Mouse (Mus musculus) embryonic facial prominence, embryonic 13.5 days (tissue): ENCODE data around the gene Lyl1. TPM values are rescaled to one million over a fixed set of nuclear protein-coding genes. Genes with fewer than 3 reads are reported as not detected.

Source experiments
- ATAC-seq: fragments of 200-750 bp; cut with Nextera tagmentation; 2 replicates; pipeline ENCODE4 v1.8.0; 2017; ENCODE audit warnings: low read depth; ENCODE audit not compliant: insufficient number of reproducible peaks, insufficient read depth, low FRiP score, low TSS enrichment
- H3K27ac ChIP-seq: fragments of 300-500 bp; sonication (generic); 2 replicates; pipeline ENCODE4 v1.5.1; 2015; ENCODE audit warnings: moderate library complexity, mild to moderate bottlenecking, inconsistent platforms
- H3K27me3 ChIP-seq: fragments of 300-500 bp; sonication (generic); 2 replicates; pipeline ENCODE4 v1.6.1; 2015; ENCODE audit warnings: mild to moderate bottlenecking, inconsistent platforms
- H3K36me3 ChIP-seq: fragments of 300-500 bp; sonication (generic); 2 replicates; pipeline ENCODE4 v1.6.1; 2015; ENCODE audit warnings: mild to moderate bottlenecking, inconsistent platforms
- H3K4me1 ChIP-seq: fragments of 300-500 bp; sonication (generic); 2 replicates; pipeline ENCODE4 v1.6.1; 2015; ENCODE audit warnings: inconsistent platforms
- H3K4me2 ChIP-seq: fragments of 300-500 bp; sonication (generic); 2 replicates; pipeline ENCODE4 v1.6.1; 2015; ENCODE audit warnings: moderate library complexity, mild to moderate bottlenecking, inconsistent platforms
- H3K4me3 ChIP-seq: fragments of 300-500 bp; sonication (generic); 2 replicates; pipeline ENCODE4 v1.5.1; 2015; ENCODE audit warnings: mild to moderate bottlenecking, inconsistent platforms
- H3K9ac ChIP-seq: fragments of 300-500 bp; sonication (generic); 2 replicates; pipeline ENCODE4 v1.6.1; 2015; ENCODE audit warnings: mild to moderate bottlenecking, inconsistent platforms
- H3K9me3 ChIP-seq: fragments of 300-500 bp; sonication (generic); 2 replicates; pipeline ENCODE4 v1.6.1; 2016; ENCODE audit warnings: inconsistent platforms
- WGBS: fragments of 180-500 bp; shearing (Covaris S2); methylation state at CpG from one replicate; pipeline ENCODE4 v1.1.7; 2015; ENCODE audit warnings: mixed read lengths; 5-methylcytosine and 5-hydroxymethylcytosine counted together
- polyA plus RNA-seq: library from polyadenylated mRNA; unstranded; fragments of >200 nt; fragmentation: Nextera tagmentation; extraction: Ambion mirVana; gene quantifications from 2 replicates; pipeline ENCODE4 v1.2.1, GENCODE M21; 2015

Gene Lyl1
- polyA plus RNA-seq, 1 experiment from 2014 or later = 4.8 TPM

- no peaks in the 10 kb centered on the region for H3K9me3 ChIP-seq
- H3K4me2 ChIP-seq = peak overlapping the region; percentile 26
- H3K36me3 ChIP-seq = peaks cover 65% of the 10 kb centered on the region
- H3K4me1 ChIP-seq = peaks cover 80% of the 10 kb centered on the region
- ATAC-seq = no peak
- peak overlapping the region; percentile 83; the same call in 1 of the 2 replicates for H3K27ac ChIP-seq
- no peak overlapping the region for H3K4me3 ChIP-seq
- 14% methylated on average over 27 of the region's 27 CpGs for WGBS
- H3K27me3 ChIP-seq = peaks cover 23% of the 10 kb centered on the region
- peak overlapping the region; percentile 57; the same call in 1 of the 2 replicates for H3K9ac ChIP-seq
Measured at GRCm38 (mm10) chr8:84715893-84716468, 14.7 kb downstream of the Lyl1 start.

- Histone ChIP-seq H3K4me1 (peaks cover 80% of the 10 kb centered on the region), H3K27me3 (peaks cover 23% of the 10 kb centered on the region), H3K36me3 (peaks cover 68% of the 10 kb centered on the region), H3K4me3 (no peak overlapping the region), H3K27ac (peak overlapping the region; percentile 83), H3K9ac (0 out of 2 replicates have a peak overlapping the region, but pooled peaks have one; percentile 3), H3K4me2 (no peak overlapping the region), H3K9me3 (no peaks in the 10 kb centered on the region)
- 69% methylated on average over 11 of the region's 11 CpGs for WGBS
- ATAC-seq = no peak
Measured at GRCm38 (mm10) chr8:84716790-84717189, 15.5 kb downstream of the Lyl1 start.

GRCm38 (mm10) chr8:84718476-84718875 is 17.2 kb downstream of the Lyl1 start:
- Histone ChIP-seq H3K27ac (no peak overlapping the region), H3K27me3 (peaks cover 23% of the 10 kb centered on the region), H3K4me1 (peaks cover 81% of the 10 kb centered on the region), H3K9ac (no peak overlapping the region; the same call in 1 of the 2 replicates), H3K4me2 (no peak overlapping the region), H3K9me3 (no peaks in the 10 kb centered on the region), H3K4me3 (no peak overlapping the region), H3K36me3 (peaks cover 69% of the 10 kb centered on the region)
- WGBS = 80% methylated on average over 5 of the region's 5 CpGs
- no peak for ATAC-seq

GRCm38 (mm10) chr8:84718959-84719690 is 17.9 kb downstream of the Lyl1 start:
- H3K4me1 ChIP-seq = peaks cover 81% of the 10 kb centered on the region
- H3K9me3 ChIP-seq = no peaks in the 10 kb centered on the region
- H3K36me3 ChIP-seq = peaks cover 69% of the 10 kb centered on the region
- H3K4me2 ChIP-seq = no peak overlapping the region
- no peak overlapping the region for H3K27ac ChIP-seq
- H3K27me3 ChIP-seq = peaks cover 23% of the 10 kb centered on the region
- ATAC-seq = no peak
- no peak overlapping the region for H3K4me3 ChIP-seq
- WGBS = 79% methylated on average over 5 of the region's 5 CpGs
- H3K9ac ChIP-seq = 0 out of 2 replicates have a peak overlapping the region, but pooled peaks have one; percentile 33

GRCm38 (mm10) chr8:84722530-84722849 is 21.2 kb downstream of the Lyl1 start:
- H3K9ac ChIP-seq = peak overlapping the region; percentile 68
- H3K4me3 ChIP-seq = peak overlapping the region; percentile 27
- H3K9me3 ChIP-seq = no peaks in the 10 kb centered on the region
- peaks cover 77% of the 10 kb centered on the region for H3K4me1 ChIP-seq
- H3K27me3 ChIP-seq = peaks cover 8% of the 10 kb centered on the region; the same call in 1 of the 2 replicates
- peak overlapping the region; percentile 99 for H3K27ac ChIP-seq
- H3K4me2 ChIP-seq = peak overlapping the region; percentile 53
- peaks cover 85% of the 10 kb centered on the region for H3K36me3 ChIP-seq
- ATAC-seq = no peak; the same call in 1 of the 2 replicates
- 23% methylated on average over 6 of the region's 6 CpGs for WGBS

GRCm38 (mm10) chr8:84722850-84723570 is 21.8 kb downstream of the Lyl1 start, which contains the start of gene G430095P16Rik:
TSS of gene G430095P16Rik (plus strand) at chr8:84723007.
- peak within 1 kb of the TSS; percentile 68 for H3K9ac ChIP-seq
- peaks cover 72% of the 10 kb centered on the region for H3K4me1 ChIP-seq
- peak within 1 kb of the TSS; percentile 99 for H3K27ac ChIP-seq
- H3K4me2 ChIP-seq = peak within 1 kb of the TSS; percentile 53
- ATAC-seq = peak; percentile 86
- peak within 1 kb of the TSS; percentile 27 for H3K4me3 ChIP-seq
- peaks cover 6% of the 10 kb centered on the region; the same call in 1 of the 2 replicates for H3K27me3 ChIP-seq
- H3K9me3 ChIP-seq = no peaks in the 10 kb centered on the region
- peaks cover 85% of the 10 kb centered on the region for H3K36me3 ChIP-seq
- WGBS = 3% methylated on average over 10 of the region's 10 CpGs

- H3K4me1 ChIP-seq = peaks cover 76% of the 10 kb centered on the region
- no peaks in the 10 kb centered on the region for H3K9me3 ChIP-seq
Measured at GRCm38 (mm10) chr8:84723571-84723900, 22.3 kb downstream of the Lyl1 start.

GRCm38 (mm10) chr8:84724683-84725082 is 23.4 kb downstream of the Lyl1 start:
- Histone ChIP-seq H3K9me3 (no peaks in the 10 kb centered on the region), H3K36me3 (peaks cover 73% of the 10 kb centered on the region), H3K9ac (peak overlapping the region; percentile 68), H3K27ac (peak overlapping the region; percentile 99), H3K4me2 (peak overlapping the region; percentile 53), H3K27me3 (peaks cover 5% of the 10 kb centered on the region; the same call in 1 of the 2 replicates), H3K4me1 (peaks cover 71% of the 10 kb centered on the region), H3K4me3 (no peak overlapping the region)
- WGBS = 32% methylated on average over 9 of the region's 9 CpGs
- ATAC-seq = no peak

More at GRCm38 (mm10) chr8:84723571-84723900, 22.3 kb downstream of the Lyl1 start:
- H3K36me3 ChIP-seq = peaks cover 81% of the 10 kb centered on the region
- H3K4me3 ChIP-seq = peak overlapping the region; percentile 27
- H3K27me3 ChIP-seq = peaks cover 5% of the 10 kb centered on the region; the same call in 1 of the 2 replicates
- ATAC-seq = no peak
- peak overlapping the region; percentile 68 for H3K9ac ChIP-seq
- 8% methylated on average over 7 of the region's 7 CpGs for WGBS
- peak overlapping the region; percentile 53 for H3K4me2 ChIP-seq
- H3K27ac ChIP-seq = peak overlapping the region; percentile 99

- no peak for ATAC-seq
- H3K9ac ChIP-seq = peak overlapping the region; percentile 58
- peak overlapping the region; percentile 53 for H3K4me2 ChIP-seq
- peaks cover 72% of the 10 kb centered on the region for H3K4me1 ChIP-seq
- peak overlapping the region; percentile 99 for H3K27ac ChIP-seq
- H3K36me3 ChIP-seq = peaks cover 66% of the 10 kb centered on the region
- 56% methylated on average over 10 of the region's 10 CpGs for WGBS
- peaks cover 1% of the 10 kb centered on the region; the same call in 1 of the 2 replicates for H3K27me3 ChIP-seq
- no peaks in the 10 kb centered on the region for H3K9me3 ChIP-seq
- no peak overlapping the region for H3K4me3 ChIP-seq
Measured at GRCm38 (mm10) chr8:84725246-84725940, 24.1 kb downstream of the Lyl1 start.

GRCm38 (mm10) chr8:84725941-84726259 is 24.6 kb downstream of the Lyl1 start:
- Histone ChIP-seq H3K9me3 (no peaks in the 10 kb centered on the region), H3K27ac (peak overlapping the region; percentile 99), H3K4me1 (peaks cover 77% of the 10 kb centered on the region), H3K27me3 (no peaks in the 10 kb centered on the region; the same call in 1 of the 2 replicates), H3K4me2 (0 out of 2 replicates have a peak overlapping the region, but pooled peaks have one; percentile 14), H3K4me3 (no peak overlapping the region), H3K36me3 (peaks cover 64% of the 10 kb centered on the region), H3K9ac (peak overlapping the region; percentile 58)
- ATAC-seq = no peak
- 18% methylated on average over 3 of the region's 3 CpGs for WGBS

- Histone ChIP-seq H3K9ac (0 out of 2 replicates have a peak overlapping the region, but pooled peaks have one; percentile 27), H3K36me3 (peaks cover 52% of the 10 kb centered on the region), H3K27ac (peak overlapping the region; percentile 39; the same call in 1 of the 2 replicates), H3K4me1 (peaks cover 77% of the 10 kb centered on the region), H3K9me3 (no peaks in the 10 kb centered on the region), H3K27me3 (no peaks in the 10 kb centered on the region; the same call in 1 of the 2 replicates), H3K4me2 (no peak overlapping the region), H3K4me3 (no peak overlapping the region)
- no peak for ATAC-seq
- WGBS = 55% methylated on average over 3 of the region's 3 CpGs
Measured at GRCm38 (mm10) chr8:84728474-84728873, 27.2 kb downstream of the Lyl1 start.
